Mouse (Mus musculus) limb, embryonic 11.5 days (tissue): ENCODE results near the gene Mamdc2. TPM values are rescaled to one million over a fixed set of nuclear protein-coding genes. Genes with fewer than 3 reads are reported as not detected.
A peak's percentile ranks its signal among the peaks of the same experiment; 100 is the strongest.

Source experiments
- ATAC-seq: fragments of 200-750 bp; cut with Nextera tagmentation; 2 replicates; pipeline ENCODE4 v1.8.0; 2017; ENCODE audit warnings: low read depth; ENCODE audit not compliant: insufficient number of reproducible peaks, low FRiP score, low TSS enrichment
- DNase-seq: peaks from one replicate; pipeline ENCODE4 v3.0.0-alpha.2; 2015; ENCODE audit warnings: low spot score
- H3K27ac ChIP-seq: fragments of 300-500 bp; sonication (generic); replicated peaks from 2 replicates; pipeline ENCODE4 v1.5.1; 2014; ENCODE audit warnings: low read depth, mild to moderate bottlenecking, low read length
- H3K27me3 ChIP-seq: fragments of 300-500 bp; sonication (generic); 2 replicates; pipeline ENCODE4 v1.6.1; 2014; ENCODE audit warnings: mild to moderate bottlenecking, low read length, mixed read lengths; ENCODE audit not compliant: control insufficient read depth, insufficient read depth
- H3K36me3 ChIP-seq: fragments of 300-500 bp; sonication (generic); 2 replicates; pipeline ENCODE4 v1.6.1; 2014; ENCODE audit warnings: mild to moderate bottlenecking, low read length, moderate library complexity, mixed read lengths; ENCODE audit not compliant: control insufficient read depth, insufficient read depth
- H3K4me1 ChIP-seq: fragments of 300-500 bp; sonication (generic); 2 replicates; pipeline ENCODE4 v1.6.1; 2014; ENCODE audit warnings: low read length, mixed read lengths; ENCODE audit not compliant: control insufficient read depth, insufficient read depth
- H3K4me2 ChIP-seq: fragments of 300-500 bp; sonication (generic); 2 replicates; pipeline ENCODE4 v1.6.1; 2014; ENCODE audit warnings: low read depth, mild to moderate bottlenecking, moderate library complexity; ENCODE audit not compliant: severe bottlenecking
- H3K4me3 ChIP-seq: fragments of 300-500 bp; sonication (generic); 2 replicates; pipeline ENCODE4 v1.5.1; 2014; ENCODE audit warnings: low read depth, low read length
- H3K9ac ChIP-seq: fragments of 300-500 bp; sonication (generic); 2 replicates; pipeline ENCODE4 v1.6.1; 2014; ENCODE audit warnings: mild to moderate bottlenecking, low read length
- H3K9me3 ChIP-seq: fragments of 300-500 bp; sonication (generic); 2 replicates; pipeline ENCODE4 v1.6.1; 2016; ENCODE audit warnings: low read length; ENCODE audit not compliant: control insufficient read depth
- WGBS: fragments of 180-500 bp; shearing (Covaris S2); extraction: QIAGEN DNeasy Blood & Tissue Kit; methylation state at CpG from one replicate; pipeline ENCODE4 v1.1.7; 2014; 5-methylcytosine and 5-hydroxymethylcytosine counted together
- polyA plus RNA-seq: library from polyadenylated mRNA; unstranded; fragments of >200 nt; fragmentation: Nextera tagmentation; extraction: Ambion mirVana; gene quantifications from 2 replicates; pipeline ENCODE4 v1.2.1, GENCODE M21; 2014

Mamdc2 gene
- polyA plus RNA-seq, 1 experiment from 2014 or later = 0.80 TPM

GRCm38 (mm10) chr19:23457492-23457891 lies 9.2 kb upstream of the Mamdc2 start:
- DNase-seq (peak; percentile 37), ATAC-seq (no peak)
- Histone ChIP-seq H3K36me3 (no peaks in the 10 kb centered on the region), H3K9me3 (no peaks in the 10 kb centered on the region; the same call in 1 of the 2 replicates), H3K4me2 (no peak overlapping the region), H3K4me3 (no peak overlapping the region), H3K4me1 (no peaks in the 10 kb centered on the region), H3K9ac (no peak overlapping the region), H3K27ac (no peak overlapping the region), H3K27me3 (no peaks in the 10 kb centered on the region)
- WGBS = 24% methylated on average over 4 of the region's 4 CpGs

DNA sequence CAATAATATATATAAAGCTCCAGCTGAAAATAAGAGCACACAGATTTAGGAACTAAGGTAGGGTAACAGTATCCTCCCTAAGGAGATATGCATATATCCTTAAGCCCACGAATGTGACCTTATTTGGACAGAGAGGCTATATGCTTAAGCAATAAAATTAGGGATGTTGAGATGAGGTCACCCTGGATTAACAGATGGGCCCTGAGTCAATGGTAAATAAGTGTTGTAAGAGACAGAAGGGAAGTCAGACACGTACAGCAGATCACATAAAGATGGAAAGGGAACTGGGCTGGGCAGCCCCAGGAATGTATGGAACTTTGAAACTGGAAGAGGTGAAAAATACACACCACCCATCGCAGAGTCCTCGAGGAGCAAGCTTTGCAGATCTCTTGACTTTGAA lies 3.1 kb upstream of the Mamdc2 start:
- Histone ChIP-seq H3K27me3 (no peaks in the 10 kb centered on the region), H3K9me3 (no peaks in the 10 kb centered on the region; the same call in 1 of the 2 replicates), H3K9ac (no peak overlapping the region), H3K4me2 (no peak overlapping the region), H3K27ac (no peak overlapping the region), H3K4me1 (peaks cover under 1% of the 10 kb centered on the region; the same call in 1 of the 2 replicates), H3K36me3 (no peaks in the 10 kb centered on the region), H3K4me3 (no peak overlapping the region)
- ATAC-seq (no peak), DNase-seq (no peak)
- WGBS = 67% methylated on average over 4 of the region's 4 CpGs

DNA sequence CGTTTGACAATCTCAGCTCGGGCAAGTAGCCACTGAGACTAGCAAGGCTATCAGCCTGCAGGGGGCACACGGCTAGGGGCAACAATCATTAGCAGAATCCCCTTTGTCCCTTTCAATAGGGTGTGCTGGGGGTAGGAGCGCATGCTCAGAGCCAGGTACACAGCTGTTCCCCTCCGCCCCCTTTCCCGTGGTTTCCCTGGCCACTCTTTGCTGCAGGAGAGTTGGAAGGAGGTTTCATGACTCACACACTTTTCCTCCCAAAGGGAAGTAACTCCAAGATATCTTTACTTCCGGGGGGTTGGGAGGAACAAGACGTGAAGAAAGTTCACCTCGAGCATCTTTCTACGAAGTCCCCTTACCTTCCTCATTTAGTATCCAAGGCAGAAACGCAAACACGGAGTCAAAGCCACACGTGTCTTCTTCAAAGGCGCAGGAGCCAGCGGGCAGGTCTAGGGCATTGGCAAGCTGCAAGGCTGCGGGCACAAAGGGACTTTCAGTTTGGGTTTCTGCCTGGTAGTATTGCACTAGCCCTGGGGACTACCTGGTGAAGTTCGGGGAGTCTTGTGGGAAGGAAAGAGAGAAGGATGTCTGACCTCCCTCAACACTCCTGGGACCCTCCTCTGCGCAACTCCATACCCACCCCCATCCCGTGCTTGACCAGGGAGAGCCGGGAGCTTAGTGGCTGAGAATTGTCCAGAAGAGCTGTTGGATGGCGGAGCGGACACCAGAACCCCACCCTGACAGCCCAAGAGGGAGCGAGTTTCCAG lies 838 bp downstream of the Mamdc2 start:
- DNase-seq (peak; percentile 66), ATAC-seq (peak; percentile 51; the same call in 1 of the 2 replicates)
- peak overlapping the region; percentile 96 for H3K4me2 ChIP-seq
- no peak overlapping the region for H3K27ac ChIP-seq
- WGBS = 3% methylated on average over 23 of the region's 23 CpGs
- peaks cover 4% of the 10 kb centered on the region; the same call in 1 of the 2 replicates for H3K4me1 ChIP-seq
- H3K4me3 ChIP-seq = peak overlapping the region; percentile 40
- no peaks in the 10 kb centered on the region for H3K27me3 ChIP-seq
- H3K9me3 ChIP-seq = no peaks in the 10 kb centered on the region
- peak overlapping the region; percentile 4 for H3K9ac ChIP-seq
- no peaks in the 10 kb centered on the region for H3K36me3 ChIP-seq

DNA sequence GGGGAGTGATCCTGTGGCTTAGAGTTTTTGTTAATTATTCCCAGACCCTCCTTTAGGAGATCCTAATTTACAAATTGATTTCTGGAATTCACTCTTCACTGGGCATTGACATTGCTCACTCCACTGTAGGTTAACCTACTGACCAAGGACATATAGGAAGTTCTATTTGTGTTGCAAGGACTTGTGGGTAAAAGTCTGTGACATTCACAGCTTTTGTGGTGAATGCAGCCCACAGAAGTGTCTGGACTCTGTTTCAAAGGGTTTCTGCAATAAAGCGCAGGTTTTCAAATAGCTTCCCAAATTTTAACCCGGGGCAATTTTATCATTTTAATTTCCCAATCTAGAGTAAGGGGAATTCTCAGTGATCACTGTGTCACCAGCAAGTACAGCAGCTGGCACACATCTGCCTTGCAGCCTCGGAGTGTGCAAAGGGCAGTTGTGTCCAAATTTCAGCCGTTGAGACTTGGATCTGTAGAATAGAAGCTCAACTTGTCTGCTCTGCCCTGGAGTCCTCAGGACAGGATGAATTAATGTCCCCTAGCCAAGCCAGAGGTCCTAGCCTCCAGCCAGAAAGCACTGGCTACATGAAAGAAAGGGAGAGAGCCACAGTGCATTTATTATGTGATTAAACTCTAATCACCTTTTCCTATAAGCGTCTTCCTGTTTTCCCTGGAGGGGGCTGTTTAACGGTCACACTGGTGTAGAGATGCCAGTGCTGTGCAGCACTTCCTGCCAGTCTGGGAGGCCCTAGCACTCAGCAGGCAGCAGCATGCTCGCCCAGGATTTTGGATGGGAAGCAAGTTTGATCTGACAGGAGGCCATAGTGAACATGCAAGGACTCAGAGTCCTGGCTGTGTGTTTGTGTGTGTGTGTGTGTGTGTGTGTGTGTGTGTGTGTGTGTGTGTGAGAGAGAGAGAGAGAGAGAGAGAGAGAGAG lies 3.1 kb downstream of the Mamdc2 start:
- no peak overlapping the region for H3K27ac ChIP-seq

GRCm38 (mm10) chr19:23435731-23436130 lies 12.5 kb downstream of the Mamdc2 start:
- Histone ChIP-seq H3K27me3 (no peaks in the 10 kb centered on the region), H3K4me2 (no peak overlapping the region), H3K9ac (no peak overlapping the region), H3K4me1 (no peaks in the 10 kb centered on the region), H3K36me3 (no peaks in the 10 kb centered on the region), H3K4me3 (no peak overlapping the region), H3K9me3 (no peaks in the 10 kb centered on the region), H3K27ac (no peak overlapping the region)
- DNase-seq (no peak), ATAC-seq (no peak)
- 63% methylated on average over 4 of the region's 4 CpGs for WGBS

More for the DNA sequence above, 3.1 kb downstream of the Mamdc2 start:
- Histone ChIP-seq H3K9ac (no peak overlapping the region), H3K27me3 (no peaks in the 10 kb centered on the region), H3K4me1 (peaks cover 4% of the 10 kb centered on the region; the same call in 1 of the 2 replicates), H3K9me3 (no peaks in the 10 kb centered on the region), H3K4me2 (no peak overlapping the region), H3K36me3 (no peaks in the 10 kb centered on the region), H3K4me3 (no peak overlapping the region)
- DNase-seq = peak; percentile 49
- no peak for ATAC-seq
- WGBS = 28% methylated on average over 7 of the region's 7 CpGs

- Histone ChIP-seq H3K27me3 (no peaks in the 10 kb centered on the region), H3K4me3 (no peak overlapping the region), H3K4me2 (no peak overlapping the region), H3K27ac (no peak overlapping the region), H3K4me1 (no peaks in the 10 kb centered on the region), H3K36me3 (no peaks in the 10 kb centered on the region), H3K9me3 (no peaks in the 10 kb centered on the region), H3K9ac (no peak overlapping the region)
- no peak for DNase-seq
- ATAC-seq = no peak
- WGBS = 87% methylated on average over 11 of the region's 11 CpGs
These were observed 13.8 kb downstream of the Mamdc2 start for GRCm38 (mm10) chr19:23434433-23434832.

- Histone ChIP-seq H3K4me3 (no peak overlapping the region), H3K4me1 (no peaks in the 10 kb centered on the region), H3K27ac (no peak overlapping the region), H3K4me2 (no peak overlapping the region), H3K36me3 (no peaks in the 10 kb centered on the region), H3K9me3 (no peaks in the 10 kb centered on the region), H3K9ac (no peak overlapping the region), H3K27me3 (no peaks in the 10 kb centered on the region)
- DNase-seq = no peak
- 94% methylated on average over 1 of the region's 1 CpGs for WGBS
- ATAC-seq = no peak
These were observed 30.6 kb downstream of the Mamdc2 start for GRCm38 (mm10) chr19:23417668-23418067.

GRCm38 (mm10) chr19:23410800-23411199 lies 37.4 kb downstream of the Mamdc2 start:
- Histone ChIP-seq H3K9ac (no peak overlapping the region), H3K4me2 (no peak overlapping the region), H3K4me3 (no peak overlapping the region), H3K27me3 (no peaks in the 10 kb centered on the region), H3K9me3 (no peaks in the 10 kb centered on the region), H3K4me1 (no peaks in the 10 kb centered on the region), H3K27ac (no peak overlapping the region), H3K36me3 (no peaks in the 10 kb centered on the region)
- 85% methylated on average over 5 of the region's 5 CpGs for WGBS
- DNase-seq (no peak), ATAC-seq (no peak)
